Mouse (Mus musculus): ENCODE results near the gene Olfml2a.

The Olfml2a gene

GRCm38 (mm10) chr2:39011264-39011663 is 79.5 kb downstream of the Olfml2a start:
- no peak for DNase-seq (ENCODE audit: low read depth, low spot score)

- no peak for DNase-seq (ENCODE audit: low read depth, low spot score)
These were observed 80.2 kb downstream of the Olfml2a start for GRCm38 (mm10) chr2:39011971-39012370.

GRCm38 (mm10) chr2:39012768-39013279 is 81.0 kb downstream of the Olfml2a start:
- DNase-seq (ENCODE audit: low read depth, low spot score): no peak

Data from mesoderm, embryonic 11.5 days (tissue).